ENCODE assay signal across 23 mouse cellular contexts in the genomic region with DNA sequence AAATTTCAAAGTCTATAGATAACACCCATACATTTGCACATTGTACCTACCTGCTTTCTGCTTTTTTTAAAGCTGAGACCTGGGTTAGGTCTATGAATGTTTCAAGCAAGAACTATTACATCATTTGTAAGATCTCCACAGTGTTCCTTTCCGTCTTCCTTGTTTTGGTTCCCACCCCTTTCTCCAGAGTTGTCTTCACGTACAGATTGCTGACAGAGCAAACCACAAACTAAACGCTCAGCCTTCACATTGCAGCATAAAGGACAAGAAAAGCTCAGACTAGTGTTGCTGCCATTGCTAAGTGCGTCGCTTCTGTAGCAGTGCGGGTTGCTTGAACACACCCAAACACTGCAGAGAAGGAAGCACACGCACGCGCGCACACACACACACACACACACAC. TPM values are rescaled to one million over a fixed set of nuclear protein-coding genes. Genes with fewer than 3 reads are reported as not detected.
DNase-seq lines count a peak whose midpoint lies in the region; ATAC-seq and TF ChIP-seq lines count a peak whose summit lies in the region.
"Had no signal": no experiment of that assay in that cellular context is flagged by ENCODE, and none has a peak within 500 bp of the region (broad histone marks: within the 10 kb centered on the region; RNA-seq: fewer than 3 reads in every experiment).

No protein-coding gene starts in this region.

- TF ChIP-seq CTCF in bone marrow macrophage, adult 2 months (IDR thresholded peaks at IDR 0.05; ENCODE audit: low read depth, low read length): no peak

- no peaks in the 10 kb centered on the region for H3K9me3 ChIP-seq in embryonic facial prominence, embryonic 14.5 days (ENCODE audit: control insufficient read depth, low read length)
- H3K9me3 ChIP-seq in embryonic facial prominence, embryonic 10.5 days: no peaks in the 10 kb centered on the region
- H3K9me3 ChIP-seq: embryonic facial prominence, embryonic 12.5 days; forebrain, embryonic 12.5 days; G1E; hindbrain, embryonic 13.5 days had no signal

- no peak for ATAC-seq in embryonic facial prominence, embryonic 14.5 days (ENCODE audit: low read depth)
- ATAC-seq in megakaryocyte, adult 5-6 weeks (ENCODE audit: poor library complexity, severe bottlenecking): peak; percentile 43
- ATAC-seq: CD4-positive, CD25-positive, alpha-beta regulatory T cell, adult 4 months; forebrain, embryonic 16.5 days; hindbrain, postnatal 0 days had no signal

- H3K4me2 ChIP-seq in embryonic facial prominence, embryonic 14.5 days (ENCODE audit: low read depth, low read length): no peak overlapping the region
- H3K4me2 ChIP-seq: embryonic facial prominence, embryonic 12.5 days; forebrain, embryonic 12.5 days; hindbrain, embryonic 13.5 days had no signal

- no peaks in the 10 kb centered on the region for H3K27me3 ChIP-seq in embryonic facial prominence, embryonic 14.5 days (replicated peaks; ENCODE audit: control insufficient read depth, insufficient read depth, low read length)
- no peaks in the 10 kb centered on the region for H3K27me3 ChIP-seq in embryonic facial prominence, embryonic 10.5 days (replicated peaks; ENCODE audit: low read depth, poor library complexity, severe bottlenecking)
- H3K27me3 ChIP-seq: embryonic facial prominence, embryonic 12.5 days; forebrain, embryonic 12.5 days; hindbrain, embryonic 13.5 days had no signal

- peak; percentile 15 for DNase-seq in embryonic facial prominence, embryonic 14.5 days (ENCODE audit: low spot score)
- DNase-seq in embryonic facial prominence, embryonic 10.5 days (ENCODE audit: low spot score): no peak
- peak; percentile 24 for DNase-seq in layer of hippocampus, adult 9-11 months
- DNase-seq in layer of hippocampus, adult 18-20 months (ENCODE audit: low spot score in 2 of 2): no peak
- no peak for DNase-seq in cerebellum, adult 9-10 months
- DNase-seq in embryo, embryonic 11 days: no peak
- DNase-seq: adrenal gland, adult 8-10 months; adrenal gland, postnatal 36 days; B cell, adult 2 months; cerebellum, adult 11 months; cerebellum, adult 9-11 months; cerebellum, postnatal 36 days; gastrocnemius, postnatal 10 days; heart, postnatal 10 days had no signal

- no peak overlapping the region for H3K9ac ChIP-seq in embryonic facial prominence, embryonic 14.5 days (ENCODE audit: low read depth, low read length)
- H3K9ac ChIP-seq: embryonic facial prominence, embryonic 12.5 days; forebrain, embryonic 12.5 days; hindbrain, embryonic 13.5 days had no signal

- no peak overlapping the region for H3K4me3 ChIP-seq in embryonic facial prominence, embryonic 14.5 days (ENCODE audit: low read depth, low read length)
- H3K4me3 ChIP-seq in embryonic facial prominence, embryonic 10.5 days: no peak overlapping the region
- peak overlapping the region; percentile 30 for H3K4me3 ChIP-seq in bone marrow macrophage, adult 2 months (ENCODE audit: insufficient read depth, low read length)
- H3K4me3 ChIP-seq: embryonic facial prominence, embryonic 12.5 days; forebrain, embryonic 12.5 days; hindbrain, embryonic 13.5 days had no signal

- no peak for TF ChIP-seq POLR2A in bone marrow macrophage, adult 2 months (IDR thresholded peaks at IDR 0.05; ENCODE audit: borderline replicate concordance, low read depth, low read length)

- 64% methylated on average over 10 of the region's 10 CpGs for WGBS in embryonic facial prominence, embryonic 14.5 days
- WGBS in embryonic facial prominence, embryonic 10.5 days: 88% methylated on average over 10 of the region's 10 CpGs

- no peaks in the 10 kb centered on the region for H3K36me3 ChIP-seq in embryonic facial prominence, embryonic 14.5 days (ENCODE audit: control insufficient read depth, insufficient read depth, low read length)
- H3K36me3 ChIP-seq in embryonic facial prominence, embryonic 10.5 days (replicated peaks): peaks cover 6% of the 10 kb centered on the region; the same call in 1 of the 2 replicates
- H3K36me3 ChIP-seq: embryonic facial prominence, embryonic 12.5 days; G1E had no signal

- no peaks in the 10 kb centered on the region for H3K4me1 ChIP-seq in embryonic facial prominence, embryonic 14.5 days (ENCODE audit: control insufficient read depth, insufficient read depth, low read length)
- H3K4me1 ChIP-seq in embryonic facial prominence, embryonic 10.5 days: no peaks in the 10 kb centered on the region
- peaks cover 9% of the 10 kb centered on the region for H3K4me1 ChIP-seq in bone marrow macrophage, adult 2 months (ENCODE audit: control insufficient read depth, insufficient read depth, low read length)
- H3K4me1 ChIP-seq: embryonic facial prominence, embryonic 12.5 days; forebrain, embryonic 12.5 days; hindbrain, embryonic 13.5 days had no signal

- no peak overlapping the region for H3K27ac ChIP-seq in embryonic facial prominence, embryonic 14.5 days (replicated peaks; ENCODE audit: low read depth, low read length)
- H3K27ac ChIP-seq in embryonic facial prominence, embryonic 10.5 days (replicated peaks): no peak overlapping the region
- H3K27ac ChIP-seq in bone marrow macrophage, adult 2 months (ENCODE audit: insufficient read depth, low read depth, low read length): peak overlapping the region; percentile 81
- H3K27ac ChIP-seq: embryonic facial prominence, embryonic 12.5 days; forebrain, embryonic 12.5 days; hindbrain, embryonic 13.5 days; hindbrain, postnatal 0 days had no signal

RNA-seq across cellular contexts. Expression of a gene that starts 11.7 kb away (rescaled TPM):
- 125 and 136 TPM in 2 replicates for polyA plus RNA-seq in embryonic facial prominence, embryonic 14.5 days (2014; fragmentation: Nextera tagmentation; extraction: Ambion mirVana)
- 140 TPM in 2 replicates for polyA plus RNA-seq in embryonic facial prominence, embryonic 10.5 days (2016; fragmentation: Nextera tagmentation; extraction: Ambion mirVana)
- total RNA-seq in layer of hippocampus, adult 18-20 months (2021): 1 to 10 TPM; 7.7 to 8.3 TPM
- 0.49 and 1.3 TPM in 2 replicates for polyA plus RNA-seq in bone marrow macrophage, adult 2 months (2012; ENCODE audit: insufficient read depth, insufficient read length, missing spikeins)
- total RNA-seq in megakaryocyte, adult 5-6 weeks (2015): 0.20 TPM in 1 of 2 replicates, not detected in the other
- 0.12 and 1.0 TPM in 2 replicates for total RNA-seq in megakaryocyte, adult 5-6 weeks (2017)

RNA-seq across cellular contexts. Expression of a gene that starts 32.0 kb away (rescaled TPM):
- polyA plus RNA-seq in embryonic facial prominence, embryonic 14.5 days (2014; fragmentation: Nextera tagmentation; extraction: Ambion mirVana): 20.4 and 28.3 TPM in 2 replicates
- polyA plus RNA-seq in embryonic facial prominence, embryonic 10.5 days (2016; fragmentation: Nextera tagmentation; extraction: Ambion mirVana): 14.1 and 14.7 TPM in 2 replicates
- 100 to 1,000 TPM; 228 to 237 TPM for total RNA-seq in layer of hippocampus, adult 18-20 months (2021)
- 51.5 and 61.1 TPM in 2 replicates for polyA plus RNA-seq in bone marrow macrophage, adult 2 months (2012; ENCODE audit: insufficient read depth, insufficient read length, missing spikeins)
- 23.2 and 25.0 TPM in 2 replicates for total RNA-seq in megakaryocyte, adult 5-6 weeks (2015)
- 20.0 and 22.0 TPM in 2 replicates for total RNA-seq in megakaryocyte, adult 5-6 weeks (2017)

Comparison
In these comparisons a context has a peak if more than half of its experiments do, and no peak if none do; other contexts are left out.
1. DNase-seq: peak in embryonic facial prominence, embryonic 14.5 days (single experiment) and layer of hippocampus, adult 9-11 months (single experiment); none in embryonic facial prominence, embryonic 10.5 days (single experiment), layer of hippocampus, adult 18-20 months (0 of 2), cerebellum, adult 9-10 months (single experiment) and embryo, embryonic 11 days (single experiment).
2. RNA of a gene that starts 11.7 kb away (polyA plus RNA-seq): 140 TPM in embryonic facial prominence, embryonic 10.5 days and 125 to 136 TPM in embryonic facial prominence, embryonic 14.5 days; 0.49 to 1.3 TPM in bone marrow macrophage, adult 2 months; every median in the first group is over 10 times any median in the second.